Mouse (Mus musculus): ENCODE measurements around the gene Kcnt2. TPM values are rescaled to one million over a fixed set of nuclear protein-coding genes. Genes with fewer than 3 reads are reported as not detected.

Gene Kcnt2
- polyA plus RNA-seq, 1 experiment from 2014 or later: 8.2 TPM

DNA sequence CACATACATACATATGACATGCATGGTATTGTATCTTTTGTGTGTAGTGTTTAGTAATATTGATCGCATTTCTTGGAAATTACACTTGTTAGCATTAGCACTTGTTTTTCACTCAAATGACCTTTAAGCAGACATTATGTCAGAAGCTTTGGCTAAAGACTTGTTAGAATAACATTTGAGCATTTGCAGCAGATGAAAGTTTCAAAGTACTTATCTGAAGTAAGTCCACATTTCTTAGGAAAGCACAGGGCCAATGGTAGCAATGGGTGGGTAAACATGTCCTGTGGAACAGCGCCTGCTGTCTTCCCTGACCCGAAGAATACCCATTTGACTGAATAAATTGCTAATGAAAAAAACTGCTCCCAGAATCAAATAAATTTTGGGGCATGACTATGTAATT is 135.1 kb downstream of the Kcnt2 start:
- Histone ChIP-seq H3K9me3 (ENCODE audit: control insufficient read depth, low read depth, low read length) (no peaks in the 10 kb centered on the region), H3K27ac (ENCODE audit: low read length) (no peak overlapping the region), H3K36me3 (ENCODE audit: control insufficient read depth, insufficient read depth, low read length) (no peaks in the 10 kb centered on the region), H3K4me1 (ENCODE audit: control insufficient read depth, insufficient read depth, low read length) (no peaks in the 10 kb centered on the region), H3K4me3 (ENCODE audit: low read depth, low read length) (no peak overlapping the region), H3K27me3 (ENCODE audit: control insufficient read depth, insufficient read depth, low read length) (no peaks in the 10 kb centered on the region), H3K4me2 (replicated peaks; ENCODE audit: low read depth, low read length) (no peak overlapping the region), H3K9ac (replicated peaks; ENCODE audit: low read depth, low read length) (no peak overlapping the region)
- WGBS: 93% methylated on average over 3 of the region's 3 CpGs
- no peak for ATAC-seq (ENCODE audit: insufficient number of reproducible peaks, insufficient read depth, low FRiP score, low read depth)

DNA sequence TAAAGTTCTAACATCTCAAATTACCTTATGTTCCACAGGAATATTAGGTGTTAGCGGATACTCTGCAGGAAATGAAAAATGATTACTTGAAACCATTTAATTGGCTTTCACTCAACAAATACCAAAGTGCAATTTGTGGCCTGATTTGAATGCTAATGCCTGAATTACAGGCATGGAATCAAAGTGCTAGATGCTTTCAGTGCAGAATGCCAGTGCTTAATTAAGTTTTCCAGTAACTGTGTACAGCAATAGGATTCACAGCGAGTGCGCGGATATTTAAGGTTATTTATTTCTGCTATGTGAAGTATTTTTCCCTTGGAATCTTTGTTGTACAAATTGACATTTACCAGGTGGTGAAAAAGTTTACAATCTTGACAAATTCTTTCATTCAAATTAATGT is 144.3 kb downstream of the Kcnt2 start:
- Histone ChIP-seq H3K4me2 (replicated peaks; ENCODE audit: low read depth, low read length) (no peak overlapping the region), H3K4me1 (ENCODE audit: control insufficient read depth, insufficient read depth, low read length) (no peaks in the 10 kb centered on the region), H3K27me3 (ENCODE audit: control insufficient read depth, insufficient read depth, low read length) (no peaks in the 10 kb centered on the region), H3K27ac (ENCODE audit: low read length) (no peak overlapping the region), H3K9ac (replicated peaks; ENCODE audit: low read depth, low read length) (no peak overlapping the region), H3K9me3 (ENCODE audit: control insufficient read depth, low read depth, low read length) (no peaks in the 10 kb centered on the region), H3K36me3 (ENCODE audit: control insufficient read depth, insufficient read depth, low read length) (no peaks in the 10 kb centered on the region), H3K4me3 (ENCODE audit: low read depth, low read length) (no peak overlapping the region)
- no peak for ATAC-seq (ENCODE audit: insufficient number of reproducible peaks, insufficient read depth, low FRiP score, low read depth)
- WGBS: 87% methylated on average over 4 of the region's 4 CpGs

DNA sequence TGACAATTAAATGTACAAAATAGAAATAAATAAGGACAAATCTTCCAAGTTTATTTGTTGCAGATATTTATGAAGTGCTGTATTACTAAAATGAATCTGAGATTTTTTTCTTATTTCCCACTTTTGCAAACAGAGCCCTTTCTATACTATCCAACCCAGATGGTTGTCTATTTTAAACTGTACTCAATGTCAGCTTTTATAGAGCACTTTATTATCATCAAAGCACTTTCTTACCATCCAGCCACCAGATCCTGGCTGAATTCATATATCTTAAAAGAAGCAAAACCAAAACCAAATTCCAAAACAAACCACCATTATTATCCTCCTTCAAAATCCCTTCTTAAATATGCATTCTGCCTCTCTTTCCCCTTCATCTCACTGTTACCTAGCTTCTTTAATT is 151.8 kb downstream of the Kcnt2 start:
- Histone ChIP-seq H3K27me3 (ENCODE audit: control insufficient read depth, insufficient read depth, low read length) (no peaks in the 10 kb centered on the region), H3K4me2 (replicated peaks; ENCODE audit: low read depth, low read length) (no peak overlapping the region), H3K4me1 (ENCODE audit: control insufficient read depth, insufficient read depth, low read length) (no peaks in the 10 kb centered on the region), H3K4me3 (ENCODE audit: low read depth, low read length) (no peak overlapping the region), H3K9ac (replicated peaks; ENCODE audit: low read depth, low read length) (no peak overlapping the region), H3K27ac (ENCODE audit: low read length) (no peak overlapping the region), H3K9me3 (ENCODE audit: control insufficient read depth, low read depth, low read length) (no peaks in the 10 kb centered on the region), H3K36me3 (ENCODE audit: control insufficient read depth, insufficient read depth, low read length) (no peaks in the 10 kb centered on the region)
- ATAC-seq (ENCODE audit: insufficient number of reproducible peaks, insufficient read depth, low FRiP score, low read depth): no peak

DNA sequence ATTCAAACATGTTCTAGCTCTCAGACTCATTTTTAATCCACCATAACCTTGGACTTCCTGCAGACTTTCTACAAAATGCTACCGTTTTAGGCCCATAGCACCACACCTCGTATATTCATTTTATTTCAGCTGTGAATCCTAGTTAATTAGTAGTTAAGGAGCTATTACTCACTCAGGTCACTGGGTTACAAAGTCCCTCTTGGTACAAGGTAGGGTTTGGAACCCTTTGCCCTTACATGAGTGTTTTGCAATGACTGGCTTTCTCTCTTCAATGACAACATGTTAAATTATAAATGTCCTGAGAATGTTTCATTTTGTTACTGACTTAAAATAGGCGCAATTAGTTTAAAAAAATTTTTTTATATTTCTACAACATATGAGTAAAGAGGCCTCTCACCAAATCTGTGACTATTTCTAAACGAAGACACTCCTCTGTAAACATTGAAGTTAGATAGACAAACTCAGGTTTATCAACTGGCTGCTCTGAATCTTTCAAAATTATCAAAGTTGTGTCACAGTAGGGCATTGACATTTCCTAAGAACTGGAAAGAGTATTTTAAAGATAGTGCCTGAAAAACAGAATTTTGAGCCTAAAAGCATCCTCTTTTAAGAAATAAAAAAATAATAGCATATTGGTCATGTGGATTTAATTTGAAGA is 160.8 kb downstream of the Kcnt2 start:
- Histone ChIP-seq H3K36me3 (ENCODE audit: control insufficient read depth, insufficient read depth, low read length) (no peaks in the 10 kb centered on the region), H3K4me3 (ENCODE audit: low read depth, low read length) (no peak overlapping the region), H3K27me3 (ENCODE audit: control insufficient read depth, insufficient read depth, low read length) (no peaks in the 10 kb centered on the region), H3K9me3 (ENCODE audit: control insufficient read depth, low read depth, low read length) (no peaks in the 10 kb centered on the region), H3K4me1 (ENCODE audit: control insufficient read depth, insufficient read depth, low read length) (no peaks in the 10 kb centered on the region), H3K4me2 (replicated peaks; ENCODE audit: low read depth, low read length) (no peak overlapping the region), H3K27ac (ENCODE audit: low read length) (no peak overlapping the region), H3K9ac (replicated peaks; ENCODE audit: low read depth, low read length) (no peak overlapping the region)
- WGBS: 80% methylated on average over 4 of the region's 4 CpGs
- ATAC-seq (ENCODE audit: insufficient number of reproducible peaks, insufficient read depth, low FRiP score, low read depth): no peak

DNA sequence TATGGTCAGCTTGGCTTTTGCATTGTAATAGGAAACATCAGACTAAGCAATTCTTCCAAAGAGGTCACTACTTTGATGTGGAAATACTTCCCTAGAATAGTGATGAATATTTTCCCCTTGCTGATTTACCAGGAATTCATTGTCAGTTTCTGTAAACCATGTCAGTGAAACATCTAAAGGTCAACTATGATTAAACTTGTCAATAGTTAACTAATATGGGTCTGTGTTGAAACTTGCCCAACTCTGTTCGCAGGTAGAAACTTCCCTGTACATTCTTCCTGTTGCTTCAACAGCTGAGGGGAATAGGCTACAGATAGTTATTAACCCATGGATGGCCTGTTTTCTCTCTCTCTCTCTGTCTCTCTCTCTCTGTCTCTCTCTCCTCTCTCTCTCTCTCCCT is 169.8 kb downstream of the Kcnt2 start:
- Histone ChIP-seq H3K9me3 (ENCODE audit: control insufficient read depth, low read depth, low read length) (no peaks in the 10 kb centered on the region), H3K4me1 (ENCODE audit: control insufficient read depth, insufficient read depth, low read length) (no peaks in the 10 kb centered on the region), H3K36me3 (ENCODE audit: control insufficient read depth, insufficient read depth, low read length) (no peaks in the 10 kb centered on the region), H3K9ac (replicated peaks; ENCODE audit: low read depth, low read length) (no peak overlapping the region), H3K27me3 (ENCODE audit: control insufficient read depth, insufficient read depth, low read length) (no peaks in the 10 kb centered on the region), H3K4me2 (replicated peaks; ENCODE audit: low read depth, low read length) (no peak overlapping the region), H3K27ac (ENCODE audit: low read length) (no peak overlapping the region), H3K4me3 (ENCODE audit: low read depth, low read length) (no peak overlapping the region)
- no peak for ATAC-seq (ENCODE audit: insufficient number of reproducible peaks, insufficient read depth, low FRiP score, low read depth)
- 59% methylated on average over 1 of the region's 1 CpGs for WGBS

DNA sequence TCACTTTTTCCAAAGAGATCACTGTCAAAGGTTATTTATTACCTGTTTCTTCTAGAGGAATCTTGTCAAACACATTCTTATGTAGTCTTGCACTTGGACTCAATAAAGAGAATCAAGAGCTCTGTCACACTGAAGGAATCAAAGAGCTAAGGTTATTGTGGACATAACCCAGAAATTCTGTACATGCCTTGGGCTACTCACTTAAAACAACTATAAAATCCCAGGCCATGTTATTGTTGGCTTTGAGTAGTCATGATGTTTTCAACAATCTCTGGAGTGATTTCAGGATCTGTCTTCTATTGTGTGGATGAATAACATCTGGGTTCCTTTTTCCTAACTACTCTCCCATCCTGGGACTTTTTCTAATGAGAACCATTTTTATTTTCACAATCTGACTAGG is 177.0 kb downstream of the Kcnt2 start:
- H3K4me1 ChIP-seq (ENCODE audit: control insufficient read depth, insufficient read depth, low read length): no peaks in the 10 kb centered on the region
- no peaks in the 10 kb centered on the region for H3K27me3 ChIP-seq (ENCODE audit: control insufficient read depth, insufficient read depth, low read length)
- no peak for ATAC-seq (ENCODE audit: insufficient number of reproducible peaks, insufficient read depth, low FRiP score, low read depth)
- H3K4me3 ChIP-seq (ENCODE audit: low read depth, low read length): no peak overlapping the region
- no peak overlapping the region for H3K4me2 ChIP-seq (replicated peaks; ENCODE audit: low read depth, low read length)
- no peak overlapping the region for H3K27ac ChIP-seq (ENCODE audit: low read length)
- H3K9me3 ChIP-seq (ENCODE audit: control insufficient read depth, low read depth, low read length): no peaks in the 10 kb centered on the region
- H3K9ac ChIP-seq (replicated peaks; ENCODE audit: low read depth, low read length): no peak overlapping the region
- no peaks in the 10 kb centered on the region for H3K36me3 ChIP-seq (ENCODE audit: control insufficient read depth, insufficient read depth, low read length)

DNA sequence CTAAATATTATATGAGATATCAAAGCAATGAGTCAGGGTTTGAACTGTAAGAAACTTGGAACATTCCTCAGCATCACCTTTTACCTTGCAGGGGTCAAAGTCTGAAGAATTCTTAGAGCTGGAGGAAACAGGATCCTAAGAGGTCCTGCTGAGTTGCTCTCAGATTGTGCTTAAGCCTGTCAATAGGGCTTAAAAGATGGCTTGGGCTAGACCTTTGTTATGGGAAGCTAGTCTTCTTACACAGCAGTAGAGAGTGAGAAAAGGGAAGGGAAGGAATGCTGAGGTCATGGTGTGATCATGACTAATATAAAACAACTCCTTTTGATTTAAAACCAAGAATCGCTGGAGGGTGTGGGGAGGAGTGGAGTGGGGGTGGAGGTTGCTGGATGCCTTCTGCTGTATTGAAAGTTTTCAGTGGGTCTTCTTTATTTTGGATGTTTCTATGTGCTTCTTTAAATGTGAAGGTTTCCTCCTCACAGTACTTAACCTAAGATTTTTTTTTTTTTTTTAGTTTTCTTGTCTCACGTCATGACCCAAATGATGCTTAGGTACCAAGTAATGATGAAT is 183.4 kb downstream of the Kcnt2 start:
- H3K9me3 ChIP-seq (ENCODE audit: control insufficient read depth, low read depth, low read length): no peaks in the 10 kb centered on the region
- 44% methylated on average over 2 of the region's 2 CpGs for WGBS
- no peak overlapping the region for H3K4me2 ChIP-seq (replicated peaks; ENCODE audit: low read depth, low read length)
- no peaks in the 10 kb centered on the region for H3K36me3 ChIP-seq (ENCODE audit: control insufficient read depth, insufficient read depth, low read length)
- no peaks in the 10 kb centered on the region for H3K4me1 ChIP-seq (ENCODE audit: control insufficient read depth, insufficient read depth, low read length)
- H3K9ac ChIP-seq (replicated peaks; ENCODE audit: low read depth, low read length): no peak overlapping the region
- no peaks in the 10 kb centered on the region for H3K27me3 ChIP-seq (ENCODE audit: control insufficient read depth, insufficient read depth, low read length)
- no peak for ATAC-seq (ENCODE audit: insufficient number of reproducible peaks, insufficient read depth, low FRiP score, low read depth)
- H3K27ac ChIP-seq (ENCODE audit: low read length): no peak overlapping the region
- H3K4me3 ChIP-seq (ENCODE audit: low read depth, low read length): no peak overlapping the region

DNA sequence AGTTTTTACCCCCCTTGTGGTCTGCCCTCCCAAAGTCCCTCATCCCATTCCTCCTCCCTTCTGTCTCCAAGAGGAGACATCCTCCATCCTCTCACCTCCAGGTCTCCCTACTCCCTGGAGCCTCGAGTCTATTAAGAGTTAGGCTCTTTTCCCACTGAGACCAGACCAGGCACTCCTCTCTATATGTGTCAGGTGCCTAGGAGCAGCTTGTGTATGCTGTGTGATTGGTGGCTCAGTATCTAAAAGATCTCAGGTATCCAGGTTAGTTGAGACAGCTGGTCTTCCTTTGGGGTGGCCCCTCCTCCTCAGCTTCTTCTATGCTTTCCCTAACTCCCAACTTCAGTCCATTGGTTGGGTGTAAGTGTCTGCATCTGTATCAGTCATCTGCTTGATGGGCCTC is 186.1 kb downstream of the Kcnt2 start:
- whole genome bisulfite sequencing: 68% methylated on average over 1 of the region's 1 CpGs
- no peak overlapping the region for H3K4me3 ChIP-seq (ENCODE audit: low read depth, low read length)

DNA sequence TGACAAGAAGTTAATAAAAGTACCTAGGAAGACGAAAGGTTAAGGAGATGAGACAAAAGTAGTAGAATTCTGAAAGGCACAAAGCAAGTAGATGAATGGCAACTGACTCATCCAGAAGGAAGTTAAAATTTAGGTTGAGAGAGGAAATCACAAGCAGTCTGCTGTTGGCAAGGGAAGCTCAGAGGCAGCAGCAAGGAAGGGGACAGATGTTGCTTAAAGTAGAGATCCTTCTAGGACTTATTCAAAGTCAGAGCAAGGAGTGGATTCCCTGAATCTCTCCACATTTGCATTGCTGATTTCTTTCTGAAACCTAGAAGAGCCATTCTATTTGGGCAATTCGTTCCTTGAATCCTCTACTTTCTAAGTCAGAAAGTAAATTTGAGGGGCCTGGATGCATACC is 188.8 kb downstream of the Kcnt2 start:
- H3K27ac ChIP-seq (ENCODE audit: low read length): no peak overlapping the region
- H3K4me1 ChIP-seq (ENCODE audit: control insufficient read depth, insufficient read depth, low read length): no peaks in the 10 kb centered on the region
- ATAC-seq (ENCODE audit: insufficient number of reproducible peaks, insufficient read depth, low FRiP score, low read depth): no peak
- H3K4me3 ChIP-seq (ENCODE audit: low read depth, low read length): no peak overlapping the region
- 78% methylated on average over 2 of the region's 2 CpGs for WGBS
- H3K9me3 ChIP-seq (ENCODE audit: control insufficient read depth, low read depth, low read length): no peaks in the 10 kb centered on the region
- no peak overlapping the region for H3K9ac ChIP-seq (replicated peaks; ENCODE audit: low read depth, low read length)
- H3K27me3 ChIP-seq (ENCODE audit: control insufficient read depth, insufficient read depth, low read length): no peaks in the 10 kb centered on the region
- no peak overlapping the region for H3K4me2 ChIP-seq (replicated peaks; ENCODE audit: low read depth, low read length)
- H3K36me3 ChIP-seq (ENCODE audit: control insufficient read depth, insufficient read depth, low read length): no peaks in the 10 kb centered on the region

More for the DNA sequence above, 186.1 kb downstream of the Kcnt2 start:
- ATAC-seq (ENCODE audit: insufficient number of reproducible peaks, insufficient read depth, low FRiP score, low read depth): peak; percentile 18; the same call in 1 of the 2 replicates
- H3K9me3 ChIP-seq (ENCODE audit: control insufficient read depth, low read depth, low read length): no peaks in the 10 kb centered on the region
- H3K27ac ChIP-seq (ENCODE audit: low read length): no peak overlapping the region
- no peak overlapping the region for H3K4me2 ChIP-seq (replicated peaks; ENCODE audit: low read depth, low read length)
- H3K4me1 ChIP-seq (ENCODE audit: control insufficient read depth, insufficient read depth, low read length): no peaks in the 10 kb centered on the region
- H3K36me3 ChIP-seq (ENCODE audit: control insufficient read depth, insufficient read depth, low read length): no peaks in the 10 kb centered on the region
- no peak overlapping the region for H3K9ac ChIP-seq (replicated peaks; ENCODE audit: low read depth, low read length)
- no peaks in the 10 kb centered on the region for H3K27me3 ChIP-seq (ENCODE audit: control insufficient read depth, insufficient read depth, low read length)
